Mouse (Mus musculus) retina, postnatal 1 day (tissue): ENCODE measurements at regions not wholly inside any gene's neighbourhood (a gene's known extent, or its start where the extent isn't known, plus 50 kb on each side); places are given as distances from the start of the nearest gene placed in this dataset.

ENCODE experiments used
- DNase-seq: peaks from one replicate; pipeline ENCODE4 v3.0.0-alpha.2; 2012

DNA sequence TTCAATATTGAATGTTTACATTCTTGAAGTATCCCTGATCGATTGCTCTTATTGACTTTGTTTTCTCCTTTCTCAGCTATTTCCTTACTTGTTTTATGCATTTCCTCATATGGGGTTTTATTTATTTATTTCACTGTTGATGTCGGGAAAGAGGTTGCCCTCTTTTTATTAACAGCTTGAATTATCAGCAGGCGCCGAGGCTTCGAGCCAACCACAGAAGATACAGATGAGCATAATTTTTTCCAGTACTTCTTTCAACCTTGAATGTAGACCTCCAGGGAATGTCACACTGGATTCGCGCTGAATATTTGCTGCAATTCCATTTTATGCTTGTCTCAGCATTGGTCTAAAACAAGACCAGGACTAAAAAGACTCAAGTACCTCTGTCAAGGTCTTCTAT is 183.4 kb upstream of the Cntn6 start:
- no peak for DNase-seq

DNA sequence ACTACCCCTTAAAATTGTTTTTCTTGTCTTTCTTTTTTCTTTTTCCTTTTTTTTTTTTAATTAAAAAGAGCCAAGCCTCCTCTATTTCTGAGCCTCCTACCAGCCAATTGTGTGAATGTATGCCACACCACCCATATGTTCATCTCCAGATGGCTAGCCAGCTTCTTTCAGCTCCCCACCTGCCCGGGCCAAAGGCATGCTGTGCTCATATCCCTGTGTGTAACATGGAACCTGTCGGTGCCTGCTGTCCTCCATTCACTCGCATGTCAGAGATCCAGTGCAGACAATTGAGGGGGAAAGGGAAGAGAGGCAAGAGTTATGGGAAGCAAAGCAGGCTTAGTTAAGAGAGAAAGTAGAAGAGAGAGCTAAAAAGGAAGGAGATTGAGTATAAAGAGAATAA is 179.6 kb upstream of the Cntn6 start:
- DNase-seq, result peak; percentile 75

DNA sequence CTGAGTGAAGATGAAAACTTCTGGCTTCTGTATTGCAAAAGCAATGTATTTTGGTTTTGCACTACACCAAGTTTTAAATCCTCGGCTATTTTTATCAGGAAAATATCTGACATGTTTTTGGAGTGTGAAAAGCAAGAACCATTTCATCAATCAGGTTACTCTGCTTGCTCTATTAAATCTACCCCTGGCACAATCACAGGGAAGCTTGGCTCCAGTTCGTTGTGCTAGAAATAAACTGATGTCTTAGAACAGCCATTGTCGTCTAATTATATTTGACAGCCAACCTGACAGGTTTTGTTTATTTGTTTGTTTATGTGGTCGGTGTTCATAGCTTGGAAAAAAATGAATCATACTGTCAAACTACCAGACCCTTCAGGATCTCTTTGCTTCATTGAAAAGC is 174.1 kb upstream of the Cntn6 start:
- no peak for DNase-seq

DNA sequence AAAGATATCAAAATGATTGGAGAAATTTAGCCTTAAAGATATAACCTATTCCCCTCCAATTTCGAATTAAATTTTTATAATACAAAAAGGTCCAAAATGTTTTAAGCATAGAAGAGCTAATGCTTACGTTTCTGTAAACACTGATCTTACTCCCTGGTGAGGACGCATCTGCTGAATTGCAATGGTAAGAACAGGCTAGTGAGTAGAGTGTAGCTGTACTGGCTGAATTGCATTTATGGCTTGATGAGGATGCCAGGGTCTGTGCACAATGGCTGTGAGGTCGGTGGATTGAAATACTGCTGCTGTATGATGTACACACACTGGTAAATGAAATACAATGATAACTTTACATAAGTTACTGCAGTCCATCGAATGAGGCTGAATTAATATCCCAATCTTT is 170.4 kb upstream of the Cntn6 start:
- DNase-seq, result no peak

DNA sequence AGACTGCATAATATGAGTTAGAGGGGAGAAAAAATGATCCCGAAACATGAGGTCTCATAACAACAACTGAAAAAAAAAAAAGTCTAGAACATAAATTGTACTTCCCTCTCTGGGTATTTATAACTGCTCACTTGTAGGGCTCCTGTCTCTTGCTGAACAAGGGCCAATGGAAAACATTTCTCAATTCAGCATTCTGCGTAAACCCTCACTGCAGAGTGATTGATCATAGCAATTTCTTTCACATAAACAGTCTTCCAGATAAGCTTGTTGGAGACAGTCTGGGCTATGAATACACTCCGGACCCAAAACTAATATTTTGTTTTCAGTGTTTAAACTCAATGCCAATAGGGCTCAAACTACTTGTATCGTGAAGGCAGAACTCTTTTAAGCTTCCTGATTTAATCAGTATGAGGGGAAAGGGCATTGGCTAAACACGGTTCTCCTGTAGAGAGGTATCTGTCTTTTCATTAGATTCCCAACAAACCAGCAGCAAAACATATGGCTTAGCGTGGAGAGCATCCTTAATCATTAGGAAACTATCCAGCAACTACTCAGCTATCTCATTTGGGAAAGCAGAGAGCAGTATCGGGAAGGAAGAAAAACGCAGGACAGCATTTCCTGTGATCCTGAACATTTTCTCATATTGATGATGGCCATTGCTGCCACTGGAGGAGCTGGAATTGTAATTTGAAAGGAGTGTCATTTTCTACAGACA is 153.3 kb upstream of the Cntn6 start:
- no peak for DNase-seq

DNA sequence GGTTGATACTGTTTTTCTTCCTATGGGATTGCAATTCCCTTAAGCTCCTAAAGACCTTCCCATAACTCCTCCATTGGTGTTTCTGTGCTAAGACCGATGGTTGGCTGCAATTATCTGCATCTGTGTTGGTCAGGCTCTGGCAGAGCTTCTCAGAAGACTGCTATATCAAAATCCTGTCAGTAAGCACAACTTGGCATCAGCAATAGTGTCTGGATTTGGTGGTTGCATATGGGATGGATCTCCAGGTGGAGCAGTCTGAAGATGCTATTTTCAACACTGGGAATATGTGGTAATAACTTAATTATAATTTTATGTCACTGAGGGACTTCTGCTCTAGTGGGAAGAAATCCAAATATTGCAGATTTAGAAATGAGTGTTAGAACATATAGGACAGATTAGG is 148.6 kb upstream of the Cntn6 start:
- DNase-seq, result no peak
